Mouse (Mus musculus) heart, embryonic 14.5 days (tissue): ENCODE results near the gene Cd9. TPM values are rescaled to one million over a fixed set of nuclear protein-coding genes. Genes with fewer than 3 reads are reported as not detected.

Source experiments
- ATAC-seq: fragments of 200-750 bp; cut with Nextera tagmentation; 2 replicates; pipeline ENCODE4 v1.8.0; 2017; ENCODE audit warnings: low read depth, moderate TSS enrichment; ENCODE audit not compliant: insufficient number of reproducible peaks, insufficient read depth, low FRiP score
- H3K27ac ChIP-seq, 2 experiments: fragments of 200-500 bp in 1 of 2; fragments of 300-500 bp in 1 of 2; sonication (generic) in 1 of 2; replicated peaks in 1 of 2; 2 replicates each; pipeline ENCODE4 v1.5.1; 2012 to 2014; ENCODE audit warnings: low read depth in 2 of 2, low read length in 2 of 2, control low read depth in 1 of 2, mild to moderate bottlenecking in 1 of 2, mixed read lengths in 1 of 2; ENCODE audit not compliant: control insufficient read depth in 1 of 2, insufficient read depth in 1 of 2
- H3K27me3 ChIP-seq: fragments of 300-500 bp; sonication (generic); 2 replicates; pipeline ENCODE4 v1.6.1; 2014; ENCODE audit warnings: mild to moderate bottlenecking, low read length, control low read depth; ENCODE audit not compliant: control insufficient read depth, insufficient read depth
- H3K36me3 ChIP-seq: fragments of 300-500 bp; sonication (generic); 2 replicates; pipeline ENCODE4 v1.6.1; 2014; ENCODE audit warnings: mild to moderate bottlenecking, control low read depth, low read length, mixed read lengths; ENCODE audit not compliant: control insufficient read depth, insufficient read depth
- H3K4me1 ChIP-seq, 2 experiments: fragments of 200-500 bp in 1 of 2; fragments of 300-500 bp in 1 of 2; sonication (generic) in 1 of 2; 2 replicates each; pipeline ENCODE4 v1.6.1; 2012 to 2014; ENCODE audit warnings: low read length in 2 of 2, control low read depth in 1 of 2, mixed read lengths in 1 of 2; ENCODE audit not compliant: control insufficient read depth in 2 of 2, insufficient read depth in 2 of 2
- H3K4me2 ChIP-seq: fragments of 300-500 bp; sonication (generic); 2 replicates; pipeline ENCODE4 v1.6.1; 2014; ENCODE audit warnings: mild to moderate bottlenecking, low read length
- H3K4me3 ChIP-seq, 2 experiments: fragments of 200-500 bp in 1 of 2; fragments of 300-500 bp in 1 of 2; sonication (generic) in 1 of 2; 2 replicates each; pipeline ENCODE4 v1.5.1; 2012 to 2014; ENCODE audit warnings: low read length in 2 of 2, mild to moderate bottlenecking in 2 of 2, control low read depth in 1 of 2, low read depth in 1 of 2, moderate library complexity in 1 of 2; ENCODE audit not compliant: control insufficient read depth in 1 of 2, insufficient read depth in 1 of 2
- H3K9ac ChIP-seq: fragments of 300-500 bp; sonication (generic); 2 replicates; pipeline ENCODE4 v1.6.1; 2014; ENCODE audit warnings: mild to moderate bottlenecking, low read length
- H3K9me3 ChIP-seq: fragments of 300-500 bp; sonication (generic); 2 replicates; pipeline ENCODE4 v1.6.1; 2016; ENCODE audit warnings: low read length, control low read depth; ENCODE audit not compliant: control insufficient read depth
- WGBS: fragments of 180-500 bp; shearing (Covaris S2); extraction: QIAGEN DNeasy Blood & Tissue Kit; methylation state at CpG from one replicate; pipeline ENCODE4 v1.1.7; 2014; 5-methylcytosine and 5-hydroxymethylcytosine counted together
- polyA plus RNA-seq: library from polyadenylated mRNA; unstranded; fragments of >200 nt; fragmentation: Nextera tagmentation; extraction: Ambion mirVana; gene quantifications from 2 replicates; pipeline ENCODE4 v1.2.1, GENCODE M21; 2014

Gene Cd9
- polyA plus RNA-seq, 1 experiment from 2014 or later: 91.8 TPM

DNA sequence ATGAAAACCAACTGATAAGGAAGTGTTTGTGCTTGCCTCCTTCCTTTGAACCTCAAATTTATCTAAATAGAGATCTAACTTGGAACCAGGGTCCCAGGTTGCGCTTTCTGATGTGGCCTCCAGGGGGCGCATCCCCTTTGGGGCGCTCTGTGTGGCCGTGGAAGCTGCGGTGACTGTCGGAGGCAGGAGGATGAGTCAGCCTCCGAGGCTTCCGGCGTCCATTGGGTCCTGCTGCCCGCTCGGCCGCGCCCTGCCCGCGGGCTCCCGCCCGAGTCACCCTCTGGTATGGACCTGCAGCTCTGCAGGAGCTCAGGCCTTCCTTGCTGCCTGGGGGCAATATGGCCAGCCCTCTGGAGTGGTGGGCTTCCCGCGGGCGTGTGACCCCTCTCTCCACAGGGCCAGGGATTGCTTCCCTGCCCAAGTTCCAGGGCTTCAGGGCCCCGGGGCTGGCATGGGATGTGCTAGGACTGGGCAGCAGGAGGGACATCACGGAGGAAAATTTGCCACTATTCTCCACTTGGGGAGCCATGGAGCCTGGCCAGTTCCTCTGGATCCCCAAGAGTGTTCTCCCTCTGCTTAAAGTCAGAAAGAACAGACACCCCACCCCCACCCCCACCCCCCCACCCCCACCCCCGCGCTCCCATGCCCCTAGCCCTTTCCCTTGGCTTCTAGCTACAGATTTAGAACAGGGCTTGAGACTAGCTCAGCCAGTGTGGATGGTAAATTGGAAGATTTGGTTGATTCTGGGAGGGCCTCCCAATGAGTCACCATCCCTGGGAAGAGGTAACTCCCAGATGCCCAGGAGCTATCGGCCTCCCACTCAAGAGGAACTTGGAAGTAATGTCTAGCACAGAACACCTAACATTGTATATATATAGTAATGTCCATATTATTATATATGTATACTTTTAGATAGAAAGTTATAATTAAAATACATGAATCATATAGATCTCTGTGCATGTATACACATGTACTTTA is 67.9 kb downstream of the Cd9 start:
- Histone ChIP-seq H3K4me3 (peak overlapping the region; percentile 44 to 45), H3K36me3 (no peaks in the 10 kb centered on the region), H3K9ac (peak overlapping the region; percentile 65), H3K27me3 (0 out of 2 replicates have a peak, but pooled peaks cover 3% of the 10 kb centered on the region), H3K9me3 (no peaks in the 10 kb centered on the region), H3K27ac (peak overlapping the region; percentile 9 to 53; a peak in 2 of 4 replicates), H3K4me2 (peak overlapping the region; percentile 91), H3K4me1 (peaks cover 10 to 19% of the 10 kb centered on the region in 2 experiments)
- WGBS: 2% methylated on average over 25 of the region's 25 CpGs
- peak; percentile 78 for ATAC-seq

DNA sequence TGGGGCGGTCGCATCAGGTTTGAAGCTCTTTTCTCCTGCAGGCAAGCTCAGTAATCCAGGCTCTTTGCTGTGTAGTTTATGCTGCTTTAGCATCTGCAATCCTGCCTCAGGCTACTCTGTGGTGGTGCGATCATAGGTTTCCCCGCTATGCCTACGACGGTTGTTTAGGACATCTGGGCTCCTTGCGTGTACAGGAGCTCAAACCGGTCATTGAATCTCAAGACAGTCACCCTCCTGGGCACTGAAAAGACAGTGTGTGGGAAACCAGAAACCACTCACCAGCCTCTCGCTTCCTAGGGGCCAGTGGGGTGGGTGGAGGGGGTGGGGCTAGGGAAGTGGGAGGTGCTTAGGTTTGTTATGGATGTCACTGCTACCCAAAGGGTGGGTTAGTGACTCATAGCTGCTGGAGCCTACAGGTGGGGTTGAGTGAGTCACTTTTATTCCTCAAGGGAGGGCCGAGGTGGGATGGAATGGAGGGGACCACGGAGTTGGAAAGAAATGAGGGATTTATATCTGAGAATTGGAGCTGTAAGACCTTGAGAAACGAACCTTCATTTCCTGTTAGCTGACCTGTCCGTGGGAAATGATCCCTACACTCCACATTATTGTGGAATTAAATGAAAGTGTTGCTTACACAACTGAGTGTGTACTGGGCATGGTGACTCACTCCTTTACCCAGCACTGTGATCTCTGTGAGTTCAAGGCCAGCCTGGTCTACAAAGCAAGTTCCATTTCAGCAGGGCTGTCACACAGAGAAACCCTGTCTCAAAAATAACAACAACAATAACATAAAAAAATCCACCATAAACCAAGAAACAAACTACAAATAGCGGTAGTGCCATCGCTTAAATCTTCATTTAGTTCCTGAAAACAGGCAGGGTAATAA is 69.1 kb downstream of the Cd9 start:
- H3K36me3 ChIP-seq: no peaks in the 10 kb centered on the region
- H3K9ac ChIP-seq: no peak overlapping the region
- WGBS: 58% methylated on average over 15 of the region's 15 CpGs
- ATAC-seq: no peak
- H3K27me3 ChIP-seq: 0 out of 2 replicates have a peak, but pooled peaks cover 3% of the 10 kb centered on the region
- no peak overlapping the region for H3K4me3 ChIP-seq
- no peaks in the 10 kb centered on the region for H3K9me3 ChIP-seq
- H3K27ac ChIP-seq: no peak overlapping the region
- no peak overlapping the region for H3K4me2 ChIP-seq
- peaks cover 10 to 19% of the 10 kb centered on the region in 2 experiments for H3K4me1 ChIP-seq

DNA sequence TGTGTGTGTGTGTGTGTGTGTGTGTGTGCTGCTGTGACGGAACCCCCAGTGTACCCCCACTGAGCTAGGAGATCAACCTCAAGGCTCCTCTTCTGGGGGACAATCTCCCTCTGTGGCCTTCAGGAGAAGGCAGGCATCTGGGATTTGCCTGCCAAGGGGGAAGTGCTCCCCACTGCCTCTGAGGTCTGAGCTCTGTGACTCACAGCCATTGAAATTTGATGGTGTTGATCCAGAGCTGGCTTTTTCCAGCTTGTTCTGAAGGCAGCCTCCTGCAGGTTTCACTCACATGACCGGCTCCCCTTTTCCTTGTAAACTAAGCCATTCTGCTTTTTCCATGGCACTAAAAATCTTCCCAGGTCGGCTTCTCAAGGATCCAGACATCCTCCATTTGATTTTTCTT is 70.4 kb downstream of the Cd9 start:
- Histone ChIP-seq H3K27ac (no peak overlapping the region), H3K9me3 (no peaks in the 10 kb centered on the region), H3K27me3 (peaks cover 6% of the 10 kb centered on the region; the same call in 1 of the 2 replicates), H3K4me2 (no peak overlapping the region), H3K36me3 (no peaks in the 10 kb centered on the region), H3K9ac (no peak overlapping the region), H3K4me3 (no peak overlapping the region), H3K4me1 (peaks cover 6 to 15% of the 10 kb centered on the region in 2 experiments)
- 71% methylated on average over 3 of the region's 3 CpGs for WGBS
- ATAC-seq: no peak

DNA sequence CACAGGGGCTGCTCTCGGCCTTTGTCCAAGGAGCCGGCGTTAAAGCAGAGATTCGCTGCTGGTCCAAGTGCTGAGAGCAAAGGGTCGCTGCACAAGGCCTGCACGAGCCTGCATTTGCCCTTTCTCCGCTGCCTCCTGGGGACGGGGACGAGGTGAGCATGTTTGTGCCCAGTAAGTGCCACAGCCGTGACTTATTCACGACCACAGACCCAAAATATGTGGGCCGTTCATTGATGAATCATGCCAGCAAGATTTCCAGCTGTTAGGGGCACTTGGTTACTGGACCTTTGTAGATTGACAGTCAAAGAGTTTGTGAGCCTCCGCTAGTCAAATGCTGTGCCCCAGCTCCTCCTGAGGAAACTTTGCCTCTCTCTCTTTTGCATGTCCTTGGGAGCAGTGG is 71.1 kb downstream of the Cd9 start:
- Histone ChIP-seq H3K4me2 (no peak overlapping the region), H3K9me3 (no peaks in the 10 kb centered on the region), H3K27me3 (peaks cover 6% of the 10 kb centered on the region; the same call in 1 of the 2 replicates), H3K4me3 (no peak overlapping the region), H3K27ac (no peak overlapping the region), H3K9ac (no peak overlapping the region), H3K36me3 (no peaks in the 10 kb centered on the region), H3K4me1 (peaks cover 6 to 15% of the 10 kb centered on the region in 2 experiments)
- no peak for ATAC-seq
- 61% methylated on average over 13 of the region's 13 CpGs for WGBS

DNA sequence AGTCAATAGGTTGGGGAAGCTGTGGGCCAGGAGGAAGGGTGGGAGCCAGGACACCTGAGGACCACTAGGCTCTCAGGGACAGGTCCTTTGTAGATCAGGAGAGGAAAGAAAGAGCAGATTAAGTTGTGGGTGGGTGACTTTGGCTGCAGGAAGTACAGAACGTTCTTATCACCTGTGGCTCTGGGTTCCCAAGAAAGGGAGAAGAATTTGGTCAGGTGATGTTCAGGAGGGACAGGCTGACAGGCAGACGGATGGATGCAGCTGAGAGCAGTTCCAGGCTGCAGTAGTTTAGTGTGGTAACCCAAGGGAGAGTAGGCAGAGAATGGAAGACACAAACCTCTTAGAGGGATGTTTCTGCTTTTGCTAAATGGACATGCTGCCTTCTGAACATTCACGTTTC is 71.5 kb downstream of the Cd9 start:
- WGBS: 34% methylated on average over 3 of the region's 3 CpGs
- Histone ChIP-seq H3K9ac (no peak overlapping the region), H3K4me1 (peaks cover 6 to 15% of the 10 kb centered on the region in 2 experiments), H3K36me3 (no peaks in the 10 kb centered on the region), H3K27me3 (peaks cover 7% of the 10 kb centered on the region), H3K4me3 (0 out of 4 replicates have a peak overlapping the region, but pooled peaks of 1 of the 2 experiments have one; percentile 1), H3K4me2 (peak overlapping the region; percentile 51), H3K27ac (no peak overlapping the region), H3K9me3 (no peaks in the 10 kb centered on the region)
- ATAC-seq: no peak

DNA sequence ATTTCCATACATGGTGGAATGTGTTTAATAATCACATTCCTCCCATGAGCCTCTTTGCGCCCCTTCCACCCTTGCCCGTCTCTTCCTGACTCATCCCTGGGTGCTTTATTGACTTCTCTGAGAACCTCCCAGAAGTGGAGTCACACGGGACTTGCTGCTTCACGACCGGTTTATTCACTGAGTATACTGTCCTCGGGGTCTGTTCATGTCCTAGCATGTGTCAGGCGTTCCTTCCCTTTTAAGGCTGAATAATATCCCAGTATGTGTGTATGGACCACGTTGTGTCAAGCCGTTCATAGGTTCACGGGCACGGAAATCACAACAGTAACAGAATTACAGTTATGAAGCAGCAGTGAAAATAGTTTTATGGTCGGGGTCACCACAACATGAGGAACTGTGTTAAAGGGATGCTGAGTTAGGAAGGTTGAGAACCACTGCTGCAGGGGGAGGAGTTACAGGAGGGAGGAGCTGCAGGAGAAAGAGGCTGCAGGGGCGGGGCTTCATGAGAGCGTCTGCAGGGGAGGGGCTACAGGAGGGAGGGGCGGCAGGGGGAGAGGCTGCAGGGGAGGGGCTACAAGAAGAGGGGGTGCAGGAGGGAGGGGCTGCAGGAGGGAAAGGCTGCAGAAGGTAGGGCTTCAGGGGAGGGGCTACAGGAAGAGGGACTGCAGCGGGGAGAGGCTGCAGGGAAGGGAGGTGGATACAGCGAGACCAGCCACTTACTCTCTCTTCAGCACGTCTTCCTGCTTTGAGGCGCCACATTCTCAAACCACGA is 72.4 kb downstream of the Cd9 start:
- WGBS: 22% methylated on average over 20 of the region's 20 CpGs
- H3K4me3 ChIP-seq: 0 out of 4 replicates have a peak overlapping the region, but pooled peaks have one; percentile 1
- H3K27me3 ChIP-seq: peaks cover 11% of the 10 kb centered on the region
- 0 out of 2 replicates have a peak, but pooled peaks have one; percentile 59 for ATAC-seq
- peak overlapping the region; percentile 51 for H3K4me2 ChIP-seq
- H3K36me3 ChIP-seq: no peaks in the 10 kb centered on the region
- H3K9ac ChIP-seq: no peak overlapping the region
- peaks cover 6 to 15% of the 10 kb centered on the region in 2 experiments for H3K4me1 ChIP-seq
- no peak overlapping the region for H3K27ac ChIP-seq
- H3K9me3 ChIP-seq: no peaks in the 10 kb centered on the region
